Mouse (Mus musculus): ENCODE results near the gene Farsb. TPM values are rescaled to one million over a fixed set of nuclear protein-coding genes. Genes with fewer than 3 reads are reported as not detected.
A peak's percentile ranks its signal among the peaks of the same experiment; 100 is the strongest.

The Farsb gene
- total and polyA plus RNA-seq, 3 experiments, result 119 to 154 (median 122) TPM

DNA sequence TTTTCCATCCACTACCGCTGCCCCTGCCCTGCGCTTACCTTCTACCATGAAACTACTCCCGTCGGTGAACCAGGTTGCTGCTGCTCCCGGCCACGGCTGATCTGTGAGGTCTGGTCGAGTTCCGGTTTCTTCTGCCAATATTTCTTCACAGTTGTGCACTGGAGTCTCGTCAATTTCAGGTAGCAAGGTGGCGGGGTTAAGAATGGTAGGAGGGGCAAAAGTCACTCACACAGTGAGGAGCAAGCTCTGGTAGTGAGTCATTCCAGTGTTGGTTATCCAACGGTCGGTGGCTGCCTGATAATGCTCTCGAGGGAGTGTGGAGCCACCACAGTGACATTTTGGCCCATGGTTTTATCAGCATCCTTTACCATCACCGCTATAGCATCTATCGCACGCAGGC, 12.3 kb upstream of the Farsb start:
- H3K27me3 ChIP-seq (ENCODE audit: control insufficient read depth in 1 of 2, insufficient read depth in 2 of 2, low read length in 2 of 2), result peaks cover 0 to 2% of the 10 kb centered on the region in 2 experiments; a peak in 1 of 4 replicates
- no peak for DNase-seq (ENCODE audit: low read depth, low spot score)
- no peaks in the 10 kb centered on the region for H3K4me1 ChIP-seq (ENCODE audit: control insufficient read depth in 1 of 2, insufficient read depth in 2 of 2, low read length in 2 of 2)
- H3K27ac ChIP-seq (ENCODE audit: control insufficient read depth, low read depth, low read length), result no peak overlapping the region
- H3K79me2 ChIP-seq (ENCODE audit: control insufficient read depth, insufficient read depth, low read length, poor library complexity), result no peaks in the 10 kb centered on the region
- no peaks in the 10 kb centered on the region for H3K9me3 ChIP-seq (replicated peaks; ENCODE audit: insufficient read depth, low read length)
- TF ChIP-seq ZNF384 (IDR thresholded peaks at IDR 0.05; ENCODE audit: low read depth, low read length) (no peak), POLR2AphosphoS5 (IDR thresholded peaks at IDR 0.05; ENCODE audit: borderline replicate concordance, low read depth, low read length) (no peak), MAX (IDR thresholded peaks at IDR 0.05; ENCODE audit: low read length) (no peak), MEF2A (IDR thresholded peaks at IDR 0.05; ENCODE audit: extremely low read depth, insufficient replicate concordance, low read depth, low read length, poor library complexity, severe bottlenecking) (no peak), MAFK (IDR thresholded peaks at IDR 0.05; ENCODE audit: borderline replicate concordance, low read depth, low read length) (no peak), CHD2 (IDR thresholded peaks at IDR 0.05; ENCODE audit: low read length) (no peak), NELFE (IDR thresholded peaks at IDR 0.05; ENCODE audit: low read depth, low read length) (no peak), USF1 (IDR thresholded peaks at IDR 0.05; ENCODE audit: low read depth, low read length) (no peak)
- H3K36me3 ChIP-seq (ENCODE audit: control insufficient read depth in 1 of 2, insufficient read depth in 2 of 2, low read length in 2 of 2), result no peaks in the 10 kb centered on the region
- no peak overlapping the region for H3K4me3 ChIP-seq (ENCODE audit: control insufficient read depth in 1 of 2, insufficient read depth in 1 of 2, low read depth in 2 of 2, low read length in 2 of 2)
- H3K9ac ChIP-seq (ENCODE audit: control insufficient read depth, low read depth, low read length, poor library complexity, severe bottlenecking), result no peak overlapping the region

DNA sequence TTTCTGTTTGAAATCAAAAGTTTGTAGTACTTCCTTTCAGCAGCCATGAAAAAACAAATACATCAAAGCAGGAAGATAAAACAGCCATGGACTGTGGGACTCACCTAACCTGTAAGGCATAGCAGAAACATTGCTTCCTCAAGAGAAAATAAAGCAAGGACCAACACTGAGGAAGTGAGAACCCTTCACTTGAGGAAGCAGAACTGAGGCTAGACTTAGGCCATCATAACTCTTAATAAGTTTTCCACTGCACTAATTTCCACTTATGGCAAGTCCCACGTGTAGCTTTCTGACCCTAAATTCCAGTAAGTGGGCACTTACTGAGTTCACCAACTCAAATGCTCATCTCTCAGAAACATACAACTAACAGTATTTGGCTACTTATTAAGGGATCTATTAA, 1.4 kb upstream of the Farsb start:
- H3K27ac ChIP-seq (ENCODE audit: control insufficient read depth, low read depth, low read length), result no peak overlapping the region
- TF ChIP-seq NELFE (IDR thresholded peaks at IDR 0.05; ENCODE audit: low read depth, low read length), result no peak
- no peak for TF ChIP-seq CHD1 (IDR thresholded peaks at IDR 0.05; ENCODE audit: low read depth, low read length)
- no peaks in the 10 kb centered on the region for H3K27me3 ChIP-seq (ENCODE audit: control insufficient read depth in 1 of 2, insufficient read depth in 2 of 2, low read length in 2 of 2)
- peaks cover 0 to 27% of the 10 kb centered on the region in 2 experiments; a peak in 3 of 4 replicates for H3K36me3 ChIP-seq (ENCODE audit: control insufficient read depth in 1 of 2, insufficient read depth in 2 of 2, low read length in 2 of 2)
- no peak overlapping the region for H3K4me3 ChIP-seq (ENCODE audit: control insufficient read depth in 1 of 2, insufficient read depth in 1 of 2, low read depth in 2 of 2, low read length in 2 of 2)
- peaks cover 30% of the 10 kb centered on the region for H3K79me2 ChIP-seq (ENCODE audit: control insufficient read depth, insufficient read depth, low read length, poor library complexity)
- H3K9me3 ChIP-seq (replicated peaks; ENCODE audit: insufficient read depth, low read length), result no peaks in the 10 kb centered on the region
- H3K9ac ChIP-seq (ENCODE audit: control insufficient read depth, low read depth, low read length, poor library complexity, severe bottlenecking), result no peak overlapping the region; the same call in 1 of the 2 replicates
- peaks cover 5 to 7% of the 10 kb centered on the region in 2 experiments for H3K4me1 ChIP-seq (ENCODE audit: control insufficient read depth in 1 of 2, insufficient read depth in 2 of 2, low read length in 2 of 2)
- peak; percentile 30 for DNase-seq (ENCODE audit: low read depth, low spot score)

GRCm38 (mm10) chr1:78488427-78488751, 308 bp downstream of the Farsb start:
- DNase-seq (ENCODE audit: low read depth, low spot score), result no peak
- H3K9ac ChIP-seq (ENCODE audit: control insufficient read depth, low read depth, low read length, poor library complexity, severe bottlenecking), result peak overlapping the region; percentile 95
- peaks cover 5 to 7% of the 10 kb centered on the region in 2 experiments for H3K4me1 ChIP-seq (ENCODE audit: control insufficient read depth in 1 of 2, insufficient read depth in 2 of 2, low read length in 2 of 2)
- H3K4me3 ChIP-seq (ENCODE audit: control insufficient read depth in 1 of 2, insufficient read depth in 1 of 2, low read depth in 2 of 2, low read length in 2 of 2), result peak overlapping the region; percentile 75 to 97
- H3K27me3 ChIP-seq (ENCODE audit: control insufficient read depth in 1 of 2, insufficient read depth in 2 of 2, low read length in 2 of 2), result no peaks in the 10 kb centered on the region
- H3K9me3 ChIP-seq (replicated peaks; ENCODE audit: insufficient read depth, low read length), result no peaks in the 10 kb centered on the region
- H3K27ac ChIP-seq (ENCODE audit: control insufficient read depth, low read depth, low read length), result peak overlapping the region; percentile 70
- peaks cover 0 to 27% of the 10 kb centered on the region in 2 experiments; a peak in 3 of 4 replicates for H3K36me3 ChIP-seq (ENCODE audit: control insufficient read depth in 1 of 2, insufficient read depth in 2 of 2, low read length in 2 of 2)
- peaks cover 41% of the 10 kb centered on the region for H3K79me2 ChIP-seq (ENCODE audit: control insufficient read depth, insufficient read depth, low read length, poor library complexity)
- TF ChIP-seq POLR2A (IDR thresholded peaks at IDR 0.05; ENCODE audit: control insufficient read depth in 1 of 2, insufficient read depth in 1 of 2, low read depth in 1 of 2, low read length in 2 of 2, poor library complexity in 1 of 2) (peak in 1 of 2 experiments; percentile 81; a peak in 1 of 4 replicates), MEF2A (IDR thresholded peaks at IDR 0.05; ENCODE audit: extremely low read depth, insufficient replicate concordance, low read depth, low read length, poor library complexity, severe bottlenecking) (no peak)
